Mouse (Mus musculus) cortical plate, adult 2 months (tissue): ENCODE data around the gene Narf.

Experiments used
- CTCF ChIP-seq: fragments of 200-500 bp; IDR thresholded peaks from 2 replicates; pipeline ENCODE4 v1.5.1; 2011; ENCODE audit warnings: mild to moderate bottlenecking, control low read depth, low read length; ENCODE audit not compliant: insufficient read depth; ENCODE audit errors: extremely low read depth
- POLR2A ChIP-seq: fragments of 200-500 bp; IDR thresholded peaks from 2 replicates; pipeline ENCODE4 v1.6.1; 2011; ENCODE audit warnings: mild to moderate bottlenecking, low read length, control low read depth; ENCODE audit not compliant: insufficient read depth; ENCODE audit errors: extremely low read depth

DNA sequence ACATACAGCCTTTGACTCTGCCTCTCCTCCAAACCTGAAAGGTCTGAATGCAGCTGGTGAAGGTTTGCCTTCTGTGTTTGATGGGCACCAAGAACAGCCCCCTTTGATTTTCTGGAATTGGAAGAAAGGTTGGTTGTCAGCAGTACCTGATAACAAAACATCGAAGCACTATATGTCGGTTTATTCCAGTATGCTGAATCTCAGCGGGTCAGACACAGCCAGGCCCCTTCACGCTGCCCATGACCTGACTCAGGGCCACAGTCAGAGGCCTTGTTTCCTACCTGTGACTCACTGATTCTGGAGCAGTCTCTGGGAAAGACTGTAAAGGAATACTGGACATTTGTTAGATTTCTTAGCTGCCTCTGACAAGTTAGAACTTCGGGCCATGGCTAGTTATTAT is 57.7 kb downstream of the Narf start:
- TF ChIP-seq CTCF (no peak), POLR2A (no peak)
